In the genomic region with DNA sequence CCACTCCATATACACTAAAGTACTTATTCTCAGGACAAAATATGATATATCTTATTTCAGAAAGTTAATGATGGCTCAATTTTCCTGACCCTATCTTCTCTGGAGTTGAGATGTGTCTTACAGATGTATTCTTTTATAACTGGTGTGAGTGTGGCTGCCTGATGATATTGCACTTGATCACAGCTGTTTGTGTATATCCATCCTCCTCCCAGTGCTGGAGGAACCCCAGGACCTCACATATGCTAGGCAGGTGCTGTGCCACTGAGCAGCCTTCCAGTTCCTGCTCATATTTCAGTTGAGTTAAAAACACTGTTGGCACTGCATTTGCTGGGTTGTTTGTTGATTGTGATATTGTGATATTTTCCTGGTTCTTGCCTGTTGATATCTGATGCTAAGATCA, we compare ENCODE assay signal across 42 mouse cellular contexts. TPM values are rescaled to one million over a fixed set of nuclear protein-coding genes. Genes with fewer than 3 reads are reported as not detected.
"Had no signal": no experiment of that assay in that cellular context is flagged by ENCODE, and none has a peak within 500 bp of the region (broad histone marks: within the 10 kb centered on the region; RNA-seq: fewer than 3 reads in every experiment).

No protein-coding gene starts in this region.

- H3K4me1 ChIP-seq: heart, embryonic 13.5 days; heart, embryonic 15.5 days; hindbrain, embryonic 13.5 days; hindbrain, embryonic 15.5 days; limb, embryonic 12.5 days; limb, embryonic 15.5 days; liver, embryonic 12.5 days had no signal

- H3K27ac ChIP-seq: heart, adult 2 months; heart, embryonic 13.5 days; heart, embryonic 15.5 days; hindbrain, embryonic 13.5 days; hindbrain, embryonic 15.5 days; hindbrain, postnatal 0 days; kidney, embryonic 15.5 days; kidney, postnatal 0 days; limb, embryonic 12.5 days; limb, embryonic 15.5 days; liver, embryonic 12.5 days; liver, embryonic 14.5 days had no signal

- H3K4me2 ChIP-seq: heart, embryonic 11.5 days; heart, embryonic 13.5 days; heart, embryonic 15.5 days; hindbrain, embryonic 13.5 days; hindbrain, embryonic 15.5 days; kidney, embryonic 15.5 days; limb, embryonic 12.5 days; limb, embryonic 15.5 days; liver, embryonic 12.5 days had no signal

- H3K4me3 ChIP-seq: heart, adult 2 months; heart, embryonic 13.5 days; heart, embryonic 15.5 days; hindbrain, embryonic 13.5 days; hindbrain, embryonic 15.5 days; kidney, embryonic 15.5 days; limb, embryonic 12.5 days; limb, embryonic 15.5 days; liver, embryonic 12.5 days had no signal

- H3K27me3 ChIP-seq: heart, embryonic 13.5 days; heart, embryonic 15.5 days; hindbrain, embryonic 13.5 days; hindbrain, embryonic 15.5 days; kidney, embryonic 15.5 days; limb, embryonic 12.5 days; limb, embryonic 15.5 days; liver, embryonic 12.5 days had no signal

- H3K9ac ChIP-seq: heart, embryonic 13.5 days; heart, embryonic 15.5 days; hindbrain, embryonic 13.5 days; hindbrain, embryonic 15.5 days; kidney, embryonic 15.5 days; limb, embryonic 12.5 days; limb, embryonic 15.5 days; liver, embryonic 12.5 days; liver, embryonic 14.5 days had no signal

- ATAC-seq: hindbrain, postnatal 0 days; intestine, embryonic 16.5 days; liver, embryonic 12.5 days had no signal

- H3K9me3 ChIP-seq: heart, embryonic 13.5 days; heart, embryonic 15.5 days; hindbrain, embryonic 13.5 days; hindbrain, embryonic 15.5 days; kidney, embryonic 15.5 days; limb, embryonic 12.5 days; limb, embryonic 15.5 days; liver, embryonic 12.5 days had no signal

- DNase-seq: gastrocnemius, postnatal 14 days; gastrocnemius, postnatal 36 days; heart, adult 11 months; heart, adult 2 months; heart, postnatal 14 days; heart, postnatal 36 days; kidney, adult 11 months; kidney, adult 2 months; kidney, adult 9 months; kidney, postnatal 14 days; kidney, postnatal 36 days; layer of hippocampus, adult 9-11 months; layer of hippocampus, postnatal 36 days; left cerebral cortex, postnatal 4 days had no signal

- H3K36me3 ChIP-seq: heart, embryonic 13.5 days; heart, embryonic 15.5 days; hindbrain, embryonic 13.5 days; hindbrain, embryonic 15.5 days; kidney, embryonic 15.5 days; limb, embryonic 12.5 days; limb, embryonic 15.5 days; liver, embryonic 12.5 days had no signal

RNA-seq across cellular contexts. Expression of gene Txndc8, which starts 38.6 kb away (rescaled TPM):
- total RNA-seq: gastrocnemius, adult 18-20 months; gastrocnemius, adult 8-10 months; gastrocnemius, postnatal 14 days; gastrocnemius, postnatal 36 days; heart, adult 2 months; heart, postnatal 14 days; heart, postnatal 36 days; hematopoietic stem cell, adult 5-6 weeks; hindbrain, postnatal 0 days; layer of hippocampus, adult 18-20 months; layer of hippocampus, adult 8-10 months; layer of hippocampus, postnatal 14 days; layer of hippocampus, postnatal 36 days; left cerebral cortex, adult 18-20 months; left cerebral cortex, adult 8-10 months; left cerebral cortex, postnatal 10 days; left cerebral cortex, postnatal 25 days; left cerebral cortex, postnatal 4 days; liver, adult 2 months had no signal
- polyA plus RNA-seq: heart, adult 2 months; heart, embryonic 11.5 days; heart, embryonic 13.5 days; heart, embryonic 15.5 days; heart, postnatal 0 days; hindbrain, embryonic 11.5 days; hindbrain, embryonic 13.5 days; hindbrain, embryonic 15.5 days; hindbrain, postnatal 0 days; intestine, embryonic 14.5 days; intestine, embryonic 16.5 days; kidney, adult 2 months; kidney, embryonic 15.5 days; kidney, postnatal 0 days; large intestine, adult 2 months; limb, embryonic 12.5 days; limb, embryonic 15.5 days; liver, adult 2 months; liver, embryonic 12.5 days; liver, embryonic 14.5 days had no signal

RNA-seq across cellular contexts. Expression of gene D630039A03Rik, which starts 54.2 kb away (rescaled TPM):
- total RNA-seq: gastrocnemius, adult 18-20 months; gastrocnemius, postnatal 14 days; gastrocnemius, postnatal 36 days; left cerebral cortex, postnatal 4 days had no signal
